In the genomic region with DNA sequence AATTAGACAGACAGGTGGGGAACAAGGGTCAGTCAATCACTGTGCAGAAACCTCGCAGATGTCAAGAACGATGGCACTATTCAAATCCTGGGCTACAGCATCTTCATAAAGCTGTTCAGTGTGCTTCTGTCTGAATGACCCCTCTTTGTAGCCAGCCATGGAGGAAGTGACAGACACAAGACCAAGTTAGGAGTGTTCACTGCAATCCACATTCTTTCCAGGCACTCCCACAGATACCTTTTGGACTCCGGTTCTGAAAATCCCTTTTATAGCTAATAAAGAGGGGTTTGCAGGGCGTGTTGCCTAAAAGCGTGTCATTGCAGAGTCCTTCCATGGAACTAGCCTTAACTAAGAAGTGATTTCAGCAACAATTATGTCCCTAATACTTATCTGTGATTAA, we compare ENCODE assay signal across 27 mouse cellular contexts. TPM values are rescaled to one million over a fixed set of nuclear protein-coding genes. Genes with fewer than 3 reads are reported as not detected.
DNase-seq lines count a peak whose midpoint lies in the region; ATAC-seq and TF ChIP-seq lines count a peak whose summit lies in the region.
"Had no signal": no experiment of that assay in that cellular context is flagged by ENCODE, and none has a peak within 500 bp of the region (broad histone marks: within the 10 kb centered on the region; RNA-seq: fewer than 3 reads in every experiment).

No protein-coding gene starts in this region.

- no peak overlapping the region for H3ac ChIP-seq in myocyte (ENCODE audit: control insufficient read depth, insufficient read length)

- 31% methylated on average over 5 of the region's 5 CpGs for WGBS in kidney, postnatal 0 days

- H3K4me1 ChIP-seq in kidney, postnatal 0 days (replicated peaks; ENCODE audit: insufficient read depth, low read length), result peaks cover 19% of the 10 kb centered on the region
- H3K4me1 ChIP-seq: liver, embryonic 15.5 days; midbrain, embryonic 15.5 days had no signal

- no peak overlapping the region for H3K4me2 ChIP-seq in kidney, postnatal 0 days (ENCODE audit: low read length)
- H3K4me2 ChIP-seq in myocyte (ENCODE audit: low read depth), result peak overlapping the region; percentile 46
- H3K4me2 ChIP-seq: forebrain, embryonic 13.5 days; heart, embryonic 12.5 days; hindbrain, embryonic 15.5 days; limb, embryonic 12.5 days; liver, embryonic 15.5 days; lung, embryonic 14.5 days; midbrain, embryonic 15.5 days had no signal

- no peak overlapping the region for H3K4me3 ChIP-seq in kidney, postnatal 0 days (replicated peaks; ENCODE audit: low read depth, low read length)
- no peak overlapping the region for H3K4me3 ChIP-seq in myocyte
- H3K4me3 ChIP-seq: forebrain, embryonic 13.5 days; heart, embryonic 12.5 days; hindbrain, embryonic 15.5 days; limb, embryonic 12.5 days; liver, embryonic 15.5 days; midbrain, embryonic 10.5 days; midbrain, embryonic 15.5 days had no signal

- no peak for ATAC-seq in kidney, postnatal 0 days (replicated peaks; ENCODE audit: low FRiP score, low read depth)
- ATAC-seq: forebrain, embryonic 13.5 days; inflammation-experienced regulatory T-cells, adult 6 months; midbrain, embryonic 15.5 days had no signal

- no peak for TF ChIP-seq CTCF in kidney, postnatal 0 days (IDR thresholded peaks at IDR 0.05; ENCODE audit: low read depth)

- intact Hi-C loops in heart, postnatal 14 days (cut with DNase I), result no loop called here

- H3K27ac ChIP-seq in kidney, postnatal 0 days, result peak overlapping the region; percentile 36; the same call in 1 of the 2 replicates
- H3K27ac ChIP-seq: forebrain, embryonic 13.5 days; hindbrain, embryonic 15.5 days; limb, embryonic 12.5 days; liver, embryonic 15.5 days; midbrain, embryonic 10.5 days; midbrain, embryonic 15.5 days had no signal

- H3K36me3 ChIP-seq in kidney, postnatal 0 days (ENCODE audit: insufficient read depth, low read length), result no peaks in the 10 kb centered on the region
- no peaks in the 10 kb centered on the region for H3K36me3 ChIP-seq in myocyte (ENCODE audit: control insufficient read depth, insufficient read depth)
- H3K36me3 ChIP-seq: heart, embryonic 12.5 days; hindbrain, embryonic 15.5 days; limb, embryonic 12.5 days; liver, embryonic 15.5 days; midbrain, embryonic 10.5 days; midbrain, embryonic 15.5 days had no signal

- no peaks in the 10 kb centered on the region for H3K9me3 ChIP-seq in kidney, postnatal 0 days (replicated peaks; ENCODE audit: low read length)
- H3K9me3 ChIP-seq: forebrain, embryonic 13.5 days; heart, embryonic 12.5 days; hindbrain, embryonic 15.5 days; limb, embryonic 12.5 days; liver, embryonic 15.5 days; midbrain, embryonic 10.5 days; midbrain, embryonic 15.5 days had no signal

- H3K9ac ChIP-seq in kidney, postnatal 0 days (ENCODE audit: low read depth, low read length), result no peak overlapping the region
- H3K9ac ChIP-seq: forebrain, embryonic 13.5 days; heart, embryonic 12.5 days; hindbrain, embryonic 15.5 days; limb, embryonic 12.5 days; liver, embryonic 15.5 days; lung, embryonic 14.5 days; midbrain, embryonic 15.5 days had no signal

- no peaks in the 10 kb centered on the region for H3K27me3 ChIP-seq in kidney, postnatal 0 days (ENCODE audit: insufficient read depth, low read length)
- no peaks in the 10 kb centered on the region for H3K27me3 ChIP-seq in myocyte (ENCODE audit: control insufficient read depth, insufficient read depth, insufficient read length)
- H3K27me3 ChIP-seq: CH12.LX; hindbrain, embryonic 15.5 days; limb, embryonic 12.5 days; liver, embryonic 15.5 days; midbrain, embryonic 15.5 days had no signal

- peak; percentile 71 for DNase-seq in heart, adult 11 months
- no peak for DNase-seq in heart, postnatal 14 days
- peak; percentile 59 for DNase-seq in kidney, postnatal 0 days (ENCODE audit: low spot score)
- no peak for DNase-seq in kidney, adult 11 months
- DNase-seq in gastrocnemius, adult 8-10 months (ENCODE audit: low spot score in 2 of 2), result no peak
- DNase-seq in gastrocnemius, postnatal 10 days, result no peak
- no peak for DNase-seq in adrenal gland, postnatal 14 days
- DNase-seq: adrenal gland, postnatal 10 days; cerebellum, adult 2 months; cerebellum, postnatal 14 days; layer of hippocampus, adult 9-11 months; lung, embryonic 14.5 days; lung, postnatal 14 days; right cerebral cortex, postnatal 25 days; spleen, adult 18-20 months; thymus, adult 2 months; thymus, postnatal 36 days had no signal

- peaks cover 89% of the 10 kb centered on the region for H3K79me2 ChIP-seq in myocyte (ENCODE audit: control insufficient read depth, insufficient read depth)

- TF ChIP-seq POLR2A in myocyte (IDR thresholded peaks at IDR 0.05; ENCODE audit: insufficient read length, low read depth), result no peak

TF ChIP-seq in myocyte, 11 proteins besides CTCF, POLR2A, EP300 and RAD21:
- TF ChIP-seq SRF (IDR thresholded peaks at IDR 0.05; ENCODE audit: control insufficient read depth, insufficient read length, low read depth) (no peak), MYOD1 (IDR thresholded peaks at IDR 0.05; ENCODE audit: control insufficient read depth in 1 of 3, insufficient read length in 2 of 3, low read depth in 2 of 3) (no peak), POLR2AphosphoS2 (IDR thresholded peaks at IDR 0.05; ENCODE audit: insufficient read length, low read depth) (no peak), CEBPB (IDR thresholded peaks at IDR 0.05; ENCODE audit: insufficient read depth, poor library complexity, severe bottlenecking) (no peak), MAX (IDR thresholded peaks at IDR 0.05; ENCODE audit: low read depth) (no peak), TCF3 (IDR thresholded peaks at IDR 0.05; ENCODE audit: insufficient read length, low read depth) (no peak), REST (IDR thresholded peaks at IDR 0.05; ENCODE audit: insufficient read depth, insufficient read length) (no peak), USF1 (IDR thresholded peaks at IDR 0.05; ENCODE audit: low read depth) (no peak), TCF12 (IDR thresholded peaks at IDR 0.05; ENCODE audit: insufficient read depth, poor library complexity, severe bottlenecking) (no peak), E2F4 (IDR thresholded peaks at IDR 0.05; ENCODE audit: insufficient read depth) (no peak), MYOG (IDR thresholded peaks at IDR 0.05; ENCODE audit: control insufficient read depth in 1 of 3, insufficient read depth in 1 of 3, insufficient read length in 2 of 3, low read depth in 2 of 3) (no peak)

RNA-seq across cellular contexts. Expression of a gene that starts 14.9 kb away (rescaled TPM):
- 1 to 10 TPM; 5.8 to 8.9 TPM for total RNA-seq in heart, postnatal 14 days (2021)
- polyA plus RNA-seq in kidney, postnatal 0 days (2015; fragmentation: Nextera tagmentation; extraction: Ambion mirVana), result 70.8 and 75.1 TPM in 2 replicates
- polyA plus RNA-seq in myocyte (2012; fragmentation: generic; extraction: Trizol), result 34.5 TPM
- total RNA-seq in gastrocnemius, adult 8-10 months (2022), result 1 to 10 TPM in 1 of 4 experiments, under 1 TPM in 3; 0.51 to 1.6 (median 0.62) TPM
- 1 to 10 TPM; 2.5 to 4.6 TPM for total RNA-seq in gastrocnemius, postnatal 10 days (2021)
- 12.3 and 15.8 TPM in 2 replicates for total RNA-seq in adrenal gland, postnatal 14 days (2021)
- total RNA-seq: CH12.LX had no signal

Comparison
In these comparisons a context has a peak if more than half of its experiments do, and no peak if none do; other contexts are left out.
1. DNase-seq: peak in heart, adult 11 months (single experiment) and kidney, postnatal 0 days (single experiment); none in heart, postnatal 14 days (0 of 2), kidney, adult 11 months (single experiment), gastrocnemius, adult 8-10 months (0 of 2), gastrocnemius, postnatal 10 days (single experiment) and adrenal gland, postnatal 14 days (single experiment).